Mouse (Mus musculus): ENCODE data around the gene Zfp987. TPM values are rescaled to one million over a fixed set of nuclear protein-coding genes. Genes with fewer than 3 reads are reported as not detected.
"Not testable (repeated sequence)": the region's sequence is repeated elsewhere in the genome, so short reads cannot be mapped to it uniquely, and the experiment has no call there.

The Zfp987 gene
- total RNA-seq (2021) = not detected
- long read RNA-seq, experiment 1 = 0 reads
- long read RNA-seq, experiment 2, partial matches to known transcripts = 0 of 1 reads
- long read RNA-seq, experiment 2, other reads (novel, unspliced or antisense) = 1 of 1 reads

DNA sequence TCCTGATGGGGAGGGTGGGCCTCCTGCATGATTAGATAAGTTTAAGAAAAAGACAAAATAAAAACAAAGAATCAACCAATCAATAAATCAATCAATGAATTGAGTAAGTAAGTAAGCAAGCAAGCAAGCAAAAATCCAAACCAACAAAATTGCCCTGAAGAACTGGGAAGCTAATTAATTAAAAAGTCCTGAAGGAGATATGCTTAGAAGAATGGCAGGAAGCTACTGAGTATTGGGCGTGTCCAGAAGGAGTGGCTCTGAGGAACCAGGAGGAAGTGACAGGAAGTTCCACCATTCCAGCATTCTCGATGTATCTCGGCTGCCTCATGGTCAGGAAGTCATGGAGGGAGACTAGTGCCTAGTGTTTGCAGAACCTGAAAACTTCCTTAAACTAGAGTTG, at the start of gene Zfp987:
Gene Zfp987, plus strand, starts transcription at position 301 of the 400 bp plus-strand sequence.
- not testable (repeated sequence) for DNase-seq (ENCODE audit: low spot score in 2 of 2)

- not testable (repeated sequence) for DNase-seq (ENCODE audit: low spot score in 2 of 2)
Measured at GRCm38 (mm10) chr4:146052536-146052935, 44.6 kb upstream of the Zfp987 start.

DNA sequence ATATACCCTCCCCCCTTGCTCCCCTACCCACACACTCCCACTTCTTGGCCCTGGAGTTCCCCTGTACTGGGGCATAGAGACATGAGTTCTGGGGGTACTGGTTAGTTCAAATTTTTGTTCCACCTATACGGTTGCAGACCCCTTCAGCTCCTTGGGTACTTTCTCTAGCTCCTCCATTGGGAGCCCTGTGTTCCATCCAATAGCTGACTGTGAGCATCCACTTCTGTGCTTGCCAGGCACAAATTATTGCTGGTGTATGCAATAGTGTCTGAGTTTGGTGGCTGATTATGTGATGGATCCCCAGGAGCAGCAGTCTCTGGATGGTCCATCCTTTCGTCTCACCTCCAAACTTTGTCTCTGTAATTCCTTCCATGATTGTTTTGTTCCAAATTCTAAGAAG, 43.7 kb upstream of the Zfp987 start:
- DNase-seq (ENCODE audit: low spot score in 2 of 2) = not testable (repeated sequence)

DNA sequence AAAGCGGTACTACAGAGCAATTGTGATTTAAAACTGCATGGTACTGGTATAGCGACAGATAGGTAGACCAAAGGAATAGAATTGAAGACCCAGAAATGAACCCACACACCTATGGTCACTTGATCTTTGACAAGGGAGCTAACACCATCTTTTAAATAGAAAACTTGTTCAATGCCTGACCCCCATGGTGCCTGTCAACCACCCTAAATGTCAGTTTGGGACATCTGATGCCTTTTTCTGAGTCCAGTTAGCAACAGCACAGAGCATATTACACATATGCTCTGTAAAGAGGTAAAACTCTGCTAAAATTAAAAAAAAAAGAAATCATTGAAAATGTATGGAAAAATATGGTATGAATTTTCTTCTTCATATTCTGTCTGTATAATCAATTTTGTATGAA, 41.8 kb upstream of the Zfp987 start:
- no peak for DNase-seq (ENCODE audit: low spot score in 2 of 2)

DNA sequence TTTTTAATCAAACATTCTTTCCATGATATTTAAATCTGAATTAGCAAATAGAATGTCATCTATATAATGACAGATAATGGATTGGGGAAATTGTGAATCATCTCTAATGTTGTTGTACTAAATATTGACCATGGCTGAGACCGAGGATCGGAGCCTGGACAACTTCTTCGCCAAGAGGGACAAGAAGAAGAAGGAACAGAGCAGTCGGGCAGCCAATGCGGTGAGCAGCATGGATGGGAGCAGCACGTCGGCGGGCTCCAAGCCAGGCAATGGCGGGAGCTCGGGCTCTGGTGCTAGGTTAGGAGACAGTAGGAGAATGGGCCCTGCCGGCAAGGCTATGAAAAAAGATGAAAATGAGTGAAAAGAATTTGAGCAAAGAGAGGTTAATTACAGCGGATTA, 38.5 kb upstream of the Zfp987 start:
- DNase-seq (ENCODE audit: low spot score in 2 of 2) = not testable (repeated sequence)

GRCm38 (mm10) chr4:146059078-146059477, 38.0 kb upstream of the Zfp987 start:
- not testable (repeated sequence) for DNase-seq (ENCODE audit: low spot score in 2 of 2)

DNA sequence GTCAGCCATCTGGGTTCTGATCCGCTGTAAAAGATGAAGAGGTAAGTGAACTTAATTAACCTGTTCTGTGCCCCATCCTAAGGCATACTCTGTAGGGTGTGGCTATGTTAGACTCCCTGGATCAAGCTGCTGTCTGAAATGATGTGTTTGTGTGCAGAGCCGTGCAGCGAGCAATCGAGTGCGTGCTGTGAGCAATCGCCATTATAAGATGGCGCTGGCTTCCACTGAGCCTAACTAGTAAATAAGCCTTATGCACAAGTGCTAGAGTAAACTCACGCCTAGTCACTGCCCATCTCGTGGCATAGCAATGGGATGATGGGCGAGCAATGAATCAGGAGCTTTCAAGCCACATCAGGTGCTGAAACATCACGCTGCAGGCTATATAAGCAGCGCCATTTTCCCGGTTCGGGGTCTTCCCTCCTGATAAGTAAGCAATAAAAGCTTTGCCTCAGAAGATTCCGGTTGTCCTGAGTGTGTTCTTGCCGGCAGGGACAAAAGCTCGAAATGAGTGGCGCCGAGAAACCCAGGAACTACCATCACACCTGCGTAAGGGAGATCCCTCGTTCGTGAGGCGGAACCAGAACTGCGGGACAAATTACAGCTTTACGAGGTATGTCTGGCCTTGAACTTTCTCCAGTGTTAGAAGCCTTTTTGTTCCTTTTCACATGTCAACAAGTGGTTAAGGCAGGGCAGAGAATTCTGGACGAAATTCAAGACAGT, 37.0 kb upstream of the Zfp987 start:
- not testable (repeated sequence) for DNase-seq (ENCODE audit: low spot score in 2 of 2)

GRCm38 (mm10) chr4:146061082-146061481, 36.0 kb upstream of the Zfp987 start:
- not testable (repeated sequence) for DNase-seq (ENCODE audit: low spot score in 2 of 2)

DNA sequence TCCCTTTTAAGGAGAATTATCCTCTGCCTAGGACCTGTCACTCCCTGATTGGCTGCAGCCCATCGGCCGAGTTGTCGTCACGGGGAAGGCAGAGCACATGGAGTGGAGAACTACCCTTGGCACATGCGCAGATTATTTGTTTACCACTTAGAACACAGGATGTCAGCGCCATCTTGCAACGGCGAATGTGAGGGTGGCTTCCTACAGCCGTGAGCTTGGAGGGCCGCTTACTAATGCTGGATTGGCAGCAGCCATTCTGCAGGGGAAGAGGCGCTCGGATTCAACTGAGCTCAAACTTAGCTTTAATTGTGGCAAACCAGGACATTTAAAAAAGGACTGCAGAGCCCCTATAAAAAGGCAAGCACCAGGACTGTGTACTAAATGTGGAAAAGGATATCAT, 35.1 kb upstream of the Zfp987 start:
- DNase-seq (ENCODE audit: low spot score in 2 of 2) = not testable (repeated sequence)

GRCm38 (mm10) chr4:146063001-146063400, 34.1 kb upstream of the Zfp987 start:
- DNase-seq (ENCODE audit: low spot score in 2 of 2) = not testable (repeated sequence)

DNA sequence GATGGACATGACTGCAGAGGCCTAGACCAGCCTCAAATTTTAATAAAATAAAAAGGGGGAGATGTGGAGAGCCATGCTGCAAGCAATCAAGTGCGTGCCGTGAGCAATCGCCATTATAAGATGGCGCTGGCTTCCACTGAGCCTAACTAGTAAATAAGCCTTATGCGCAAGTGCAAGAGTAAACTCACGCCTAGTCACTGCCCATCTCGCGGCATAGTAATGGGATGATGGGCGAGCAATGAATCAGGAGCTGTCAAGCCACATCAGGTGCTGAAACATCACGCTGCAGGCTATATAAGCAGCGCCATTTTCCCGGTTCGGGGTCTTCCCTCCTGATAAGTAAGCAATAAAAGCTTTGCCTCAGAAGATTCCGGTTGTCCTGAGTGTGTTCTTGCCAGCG, 33.5 kb upstream of the Zfp987 start:
- DNase-seq (ENCODE audit: low spot score in 2 of 2) = not testable (repeated sequence)

DNA sequence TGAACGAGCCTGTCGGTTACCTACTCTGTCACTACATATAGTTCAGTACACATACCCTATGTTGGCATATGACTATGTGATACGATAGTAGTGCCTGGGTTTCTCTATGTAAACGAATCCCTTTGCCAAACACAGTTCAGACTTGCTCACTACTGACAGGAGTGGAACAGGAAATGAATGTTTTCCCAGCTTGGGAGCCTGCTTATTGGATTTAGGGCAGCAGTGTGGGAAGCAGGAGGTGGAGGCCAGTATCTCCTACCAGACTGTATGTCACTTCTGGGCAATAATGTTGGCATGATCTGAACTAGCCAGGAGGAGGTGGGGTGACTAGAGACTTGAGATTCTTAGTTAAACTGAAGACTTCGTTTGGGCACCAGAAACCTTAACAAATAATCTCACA, 32.3 kb upstream of the Zfp987 start:
- not testable (repeated sequence) for DNase-seq (ENCODE audit: low spot score in 2 of 2)

- not testable (repeated sequence) for DNase-seq (ENCODE audit: low spot score in 2 of 2)
Measured at GRCm38 (mm10) chr4:146066932-146067580, 30.0 kb upstream of the Zfp987 start.

- DNase-seq (ENCODE audit: low spot score in 2 of 2) = not testable (repeated sequence)
Measured at GRCm38 (mm10) chr4:146067594-146067993, 29.5 kb upstream of the Zfp987 start.

DNA sequence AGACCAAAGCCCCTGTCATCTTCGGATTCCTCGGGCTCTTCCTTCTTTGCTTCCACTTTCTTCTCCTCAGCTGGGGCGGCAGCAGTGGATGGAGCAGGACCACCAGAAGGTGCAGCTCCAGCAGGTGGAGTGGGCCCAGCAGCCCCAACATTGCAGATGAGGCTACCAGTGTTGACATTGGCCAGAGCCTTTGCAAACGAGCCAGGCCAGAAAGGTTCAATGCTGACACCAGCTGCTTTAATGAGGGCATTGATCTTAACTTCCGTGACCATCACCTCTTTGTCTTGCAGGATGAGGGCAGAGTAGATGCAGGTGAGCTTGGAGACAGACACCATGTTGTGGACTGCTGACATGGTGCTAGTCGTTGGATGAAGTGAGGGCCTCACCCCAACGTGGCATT, 23.8 kb upstream of the Zfp987 start:
- DNase-seq (ENCODE audit: low spot score in 2 of 2) = not testable (repeated sequence)

DNA sequence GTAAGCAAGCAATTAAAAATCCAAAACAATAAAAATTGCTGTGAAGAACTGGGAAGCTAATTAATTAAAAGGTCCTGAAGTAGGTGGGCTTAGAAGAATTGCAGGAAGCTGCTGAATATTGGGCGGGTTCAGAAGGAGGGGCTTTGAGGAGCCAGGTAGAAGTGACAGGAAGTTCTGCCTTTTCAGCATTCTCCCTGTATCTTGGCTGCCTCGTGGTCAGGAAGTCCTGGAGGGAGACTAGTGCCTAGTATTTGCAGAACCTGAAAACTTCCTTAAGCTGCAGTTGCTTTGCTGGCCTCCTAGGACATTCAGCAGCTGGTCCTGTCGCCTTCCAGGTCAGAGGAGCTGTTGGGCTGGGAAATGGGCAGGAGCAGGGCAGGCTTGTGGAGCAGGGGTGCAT, 4.3 kb downstream of the Zfp987 start:
- DNase-seq (ENCODE audit: low spot score in 2 of 2) = not testable (repeated sequence)

- not testable (repeated sequence) for DNase-seq (ENCODE audit: low spot score in 2 of 2)
Measured at GRCm38 (mm10) chr4:146156524-146156923, 59.4 kb downstream of the Zfp987 start, which contains the start of gene Zfp600. Gene Zfp600 (plus strand): TSS chr4:146156824.

- DNase-seq (ENCODE audit: low spot score in 2 of 2) = not testable (repeated sequence)
Measured at GRCm38 (mm10) chr4:146162893-146163292, 65.8 kb downstream of the Zfp987 start.

- DNase-seq (ENCODE audit: low spot score in 2 of 2) = not testable (repeated sequence)
Measured at GRCm38 (mm10) chr4:146167202-146167832, 70.2 kb downstream of the Zfp987 start.

DNA sequence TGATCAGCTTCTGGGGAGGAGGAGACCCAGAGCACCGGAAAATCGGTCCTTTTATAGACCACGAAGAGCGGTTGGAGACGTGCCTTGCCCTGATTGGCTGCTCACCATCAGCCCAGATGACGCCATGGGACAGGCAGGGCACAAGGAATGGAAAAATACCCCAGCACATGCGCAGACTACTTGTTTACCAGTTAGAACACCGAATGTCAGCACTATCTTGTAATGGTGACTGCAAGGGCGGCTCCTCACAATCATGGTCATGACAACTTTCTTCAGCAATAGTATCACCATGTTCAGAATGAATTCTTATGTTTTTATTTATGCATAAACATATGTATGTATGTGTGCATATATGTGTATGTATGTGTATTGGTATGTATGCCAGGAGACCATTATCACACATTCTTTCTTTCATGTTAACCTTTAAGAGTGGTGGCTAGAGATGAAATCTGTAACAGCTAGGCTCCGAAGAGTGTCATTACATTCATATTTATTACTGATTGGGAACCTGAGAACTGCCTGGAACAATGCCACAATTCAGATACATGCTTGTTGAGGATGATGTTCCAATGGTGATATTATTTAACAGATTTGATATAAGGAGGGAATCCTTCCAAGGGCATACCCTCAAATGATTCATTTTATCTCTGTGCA, 70.9 kb downstream of the Zfp987 start:
- not testable (repeated sequence) for DNase-seq (ENCODE audit: low spot score in 2 of 2)

GRCm38 (mm10) chr4:146168730-146169215, 71.7 kb downstream of the Zfp987 start:
- not testable (repeated sequence) for DNase-seq (ENCODE audit: low spot score in 2 of 2)
